Mouse (Mus musculus) thymus, adult 18-20 months (tissue): Measurements from ENCODE around the gene Cyp4a31.
"Not testable (repeated sequence)": the region's sequence is repeated elsewhere in the genome, so short reads cannot be mapped to it uniquely, and the experiment has no call there.

Source experiments
- DNase-seq, 2 experiments: peaks; one replicate each; pipeline ENCODE4 v3.0.0; 2022; ENCODE audit warnings: mixed read lengths in 2 of 2

Cyp4a31 gene

DNA sequence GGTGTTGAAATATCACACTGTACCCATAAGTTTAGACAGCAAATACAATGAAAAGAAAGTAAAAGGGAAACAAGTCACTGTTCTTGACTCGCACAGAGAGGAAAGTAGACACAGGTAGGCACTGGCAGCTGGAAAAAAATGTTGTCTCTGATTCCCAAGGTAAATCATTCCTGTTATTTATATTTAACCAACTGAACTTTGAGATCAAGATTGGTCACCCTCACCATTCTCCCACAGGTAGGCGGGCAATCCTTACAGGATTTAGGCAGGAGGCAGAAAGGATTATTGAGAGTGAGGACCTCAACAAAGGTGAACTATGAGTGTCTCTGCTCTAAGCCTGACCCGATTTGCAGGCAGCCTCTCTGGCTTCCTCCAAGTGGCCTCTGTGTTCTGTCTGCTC lies at the start of gene Cyp4a31:
TSS of gene Cyp4a31 (plus strand) at position 249 of the 400 bp plus-strand sequence.
- DNase-seq, result no peak

GRCm38 (mm10) chr4:115513964-115514363 lies 49.5 kb upstream of the Cyp4a31 start:
- DNase-seq, result not testable (repeated sequence)

DNA sequence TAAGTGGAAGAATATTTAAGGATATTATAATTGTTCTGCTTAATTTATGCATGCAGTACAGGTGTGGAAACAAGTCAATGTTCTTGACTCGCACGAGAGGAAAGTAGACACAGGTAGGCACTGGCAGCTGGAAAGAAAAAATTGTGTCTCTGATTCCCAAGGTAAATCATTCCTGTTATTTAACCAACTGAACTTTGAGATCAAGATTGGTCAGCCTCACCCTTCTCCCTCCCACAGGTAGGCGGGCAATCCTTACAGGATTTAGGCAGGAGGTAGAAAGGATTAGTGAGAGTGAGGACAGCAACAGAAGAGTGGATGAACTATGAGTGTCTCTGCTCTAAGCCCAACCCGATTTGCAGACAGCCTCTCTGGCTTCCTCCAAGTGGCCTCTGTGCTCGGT lies 45.4 kb upstream of the Cyp4a31 start, which contains the start of gene Cyp4a10:
TSS of gene Cyp4a10 (plus strand) at position 265 of the 400 bp plus-strand sequence.
- DNase-seq, result not testable (repeated sequence)

DNA sequence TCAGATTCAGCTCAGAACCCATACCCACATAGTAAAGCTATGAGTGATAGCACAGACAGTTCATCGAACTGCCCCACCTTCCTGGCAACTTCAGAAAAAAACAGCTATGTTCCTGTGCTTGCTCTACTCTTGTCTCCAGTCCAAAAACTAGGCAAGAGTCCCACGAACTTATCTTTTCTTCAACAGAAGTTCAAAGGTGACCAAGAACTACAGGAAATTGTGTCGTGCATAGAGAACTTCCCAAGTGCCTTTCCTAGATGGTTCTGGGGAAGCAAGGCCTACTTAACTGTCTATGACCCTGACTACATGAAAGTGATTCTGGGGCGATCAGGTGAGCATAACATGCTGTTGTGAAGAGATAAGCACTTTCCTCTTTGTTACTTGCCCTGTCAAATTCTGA lies 44.0 kb upstream of the Cyp4a31 start:
- DNase-seq, result no peak

DNA sequence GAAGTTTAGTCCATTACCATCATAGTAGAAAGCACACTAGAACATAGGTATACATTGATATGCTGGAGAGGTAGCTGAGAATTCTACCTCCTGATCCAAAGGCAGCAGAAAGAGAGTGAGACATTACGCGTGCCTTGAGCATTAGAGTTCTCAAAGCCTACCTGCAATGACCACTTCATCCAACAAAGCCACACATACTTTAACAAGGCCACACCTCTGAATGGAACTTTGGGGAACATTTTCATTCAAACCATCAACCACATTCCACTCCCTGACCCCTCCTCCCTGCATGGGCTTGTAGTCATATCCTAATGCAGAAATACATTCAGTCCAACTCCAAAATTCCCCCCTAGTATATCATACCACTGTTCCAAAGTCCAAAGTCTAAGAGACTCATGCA lies 41.7 kb upstream of the Cyp4a31 start:
- DNase-seq, result no peak

- no peak for DNase-seq
These were observed 18.3 kb upstream of the Cyp4a31 start for GRCm38 (mm10) chr4:115545101-115545500.

DNA sequence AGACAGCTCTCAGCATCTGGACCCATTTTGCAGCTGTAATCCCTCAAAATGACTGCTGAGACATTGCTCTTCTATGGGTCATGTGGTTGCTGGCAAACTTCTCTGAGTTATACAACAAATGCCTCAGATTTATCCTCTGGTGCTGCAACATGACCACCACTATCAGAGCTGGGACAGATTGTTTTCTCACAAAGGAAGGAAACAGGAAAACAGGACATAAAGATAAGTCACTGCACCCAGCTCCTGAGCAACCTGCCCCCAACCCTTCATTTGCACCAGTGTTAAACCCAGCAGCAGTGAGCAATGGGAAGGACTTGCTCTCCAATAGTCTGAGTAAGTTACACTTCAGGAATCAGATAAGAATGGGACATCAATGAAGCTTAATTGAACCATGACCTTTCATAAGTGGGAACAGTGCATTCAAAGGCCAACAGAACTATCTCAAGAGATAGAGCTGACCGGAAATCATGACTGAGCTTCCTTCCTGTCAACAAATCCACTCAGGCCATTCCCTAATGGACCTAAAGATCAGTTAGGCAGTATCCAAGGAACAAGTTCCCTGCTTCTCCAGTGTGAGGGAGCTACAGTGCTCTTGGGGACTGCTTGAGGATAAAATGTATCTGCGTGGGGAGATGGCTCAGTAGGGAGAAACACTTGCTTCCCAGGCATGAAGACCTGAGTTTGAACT lies 17.2 kb upstream of the Cyp4a31 start:
- DNase-seq, result no peak

DNA sequence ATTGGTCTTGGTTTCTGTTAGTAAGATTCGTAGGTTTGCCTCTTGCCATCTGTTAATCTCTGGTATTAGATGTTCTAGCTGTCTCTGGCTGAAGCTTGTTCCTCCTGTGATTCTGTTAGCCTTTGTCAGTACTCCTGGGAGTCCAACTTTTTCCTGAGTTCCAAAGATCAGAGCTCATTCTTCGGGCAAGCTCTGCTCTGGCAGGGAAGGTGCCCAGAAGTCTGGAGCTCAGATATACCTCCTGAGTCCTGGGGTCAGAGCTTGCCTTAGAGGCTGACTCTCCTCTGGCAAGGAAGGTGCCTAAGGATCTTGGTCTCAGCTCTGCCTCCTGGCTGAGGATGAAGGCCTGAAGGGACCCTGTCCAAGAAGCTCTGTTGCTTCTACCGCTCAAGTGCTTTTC lies 10.7 kb upstream of the Cyp4a31 start:
- DNase-seq, result no peak

DNA sequence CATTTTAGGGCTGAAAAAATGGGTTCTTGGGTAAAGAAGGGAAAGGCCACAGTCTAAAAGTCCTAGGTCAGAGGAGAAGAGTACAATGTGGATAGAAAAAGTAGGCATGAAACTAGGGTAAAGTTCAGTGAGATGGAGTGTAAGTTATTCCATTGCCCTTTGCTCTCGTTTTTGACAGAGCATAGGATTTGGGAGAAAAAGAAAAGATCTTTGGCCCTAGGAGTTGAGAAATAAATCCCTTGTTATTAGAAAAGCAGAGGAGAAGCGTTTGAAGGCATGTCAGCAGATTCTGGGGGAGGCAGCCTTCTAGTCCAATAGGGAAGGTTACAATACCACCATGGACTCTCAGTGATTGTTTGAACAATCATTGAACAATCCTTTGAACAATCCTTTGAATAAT lies 7.9 kb upstream of the Cyp4a31 start:
- DNase-seq, result no peak

DNA sequence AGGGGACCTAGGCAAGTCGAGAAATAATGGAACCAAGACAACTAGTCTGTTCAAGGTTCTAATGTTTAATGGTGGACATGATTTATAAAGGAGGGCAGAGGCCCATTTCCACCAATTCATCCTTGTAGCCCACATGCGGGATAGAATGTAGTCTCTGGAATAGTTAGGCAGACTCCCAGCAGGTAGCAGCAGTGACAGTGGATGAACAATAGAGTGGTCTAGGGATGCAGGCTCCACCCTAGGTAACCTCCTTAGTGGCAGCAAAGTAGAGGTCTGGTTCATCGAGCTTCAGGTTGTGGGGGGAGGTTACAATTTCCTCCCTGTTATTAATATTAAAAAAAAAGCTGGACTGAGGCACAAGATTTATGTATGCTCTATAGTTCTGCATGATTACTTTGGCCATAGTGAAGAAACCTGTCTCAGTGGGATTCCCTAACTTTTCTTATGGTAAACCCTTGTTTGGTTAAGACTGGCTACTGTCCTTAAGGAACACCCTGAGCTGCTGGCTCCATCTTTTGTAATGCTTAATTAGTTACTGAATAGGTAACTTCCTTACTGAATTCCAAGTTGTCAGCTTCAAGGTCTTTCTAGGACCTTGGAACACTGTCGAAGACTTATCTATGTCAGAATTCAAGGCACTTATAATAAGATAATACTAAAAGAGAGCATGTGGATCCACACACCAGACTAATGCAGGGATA lies 5.4 kb upstream of the Cyp4a31 start:
- DNase-seq, result no peak

GRCm38 (mm10) chr4:115561236-115561635 lies 2.2 kb upstream of the Cyp4a31 start:
- not testable (repeated sequence) for DNase-seq

- DNase-seq, result not testable (repeated sequence)
These were observed 1.2 kb downstream of the Cyp4a31 start for GRCm38 (mm10) chr4:115564469-115565225.

GRCm38 (mm10) chr4:115575255-115575654 lies 11.8 kb downstream of the Cyp4a31 start:
- no peak for DNase-seq

GRCm38 (mm10) chr4:115575776-115576175 lies 12.3 kb downstream of the Cyp4a31 start:
- DNase-seq, result no peak

DNA sequence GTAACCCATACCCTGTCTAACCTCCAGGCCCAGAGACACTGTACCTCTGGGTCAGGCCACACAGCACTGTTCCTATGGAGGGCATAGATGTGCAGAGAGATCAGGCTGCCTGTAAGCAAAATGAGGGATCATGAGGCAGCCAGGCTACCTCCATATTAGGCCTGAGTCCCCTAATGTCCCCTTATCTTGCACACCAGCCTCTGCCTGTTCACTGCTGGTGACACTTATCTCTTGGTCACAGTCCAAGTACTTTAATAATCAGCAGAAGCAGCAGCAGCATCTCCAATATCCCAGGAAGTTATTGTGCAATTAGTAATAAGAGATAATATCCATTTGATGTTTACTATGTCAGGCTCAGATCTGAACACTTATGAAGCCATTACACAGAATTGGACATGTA lies 19.6 kb downstream of the Cyp4a31 start:
- no peak for DNase-seq

DNA sequence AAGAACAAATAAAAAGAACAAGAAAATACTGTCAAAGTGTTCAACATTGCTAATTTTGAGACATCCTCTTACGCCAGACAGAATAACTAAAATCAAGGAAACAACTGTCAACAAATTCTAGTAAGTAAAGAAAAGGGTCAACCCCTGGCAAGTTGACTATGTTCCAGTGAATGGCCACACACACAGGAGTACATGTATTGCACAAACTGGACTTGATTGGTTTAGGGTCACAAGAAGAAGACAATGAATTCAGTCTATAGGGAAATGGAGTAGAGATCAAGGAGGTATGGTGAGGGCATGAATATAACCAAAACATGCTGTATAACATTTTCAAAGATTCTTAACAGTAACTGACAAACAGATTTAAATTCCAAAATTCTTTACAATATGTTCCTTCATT lies 32.9 kb downstream of the Cyp4a31 start:
- no peak for DNase-seq

- DNase-seq, result no peak
These were observed 33.4 kb downstream of the Cyp4a31 start for GRCm38 (mm10) chr4:115596824-115597336.

DNA sequence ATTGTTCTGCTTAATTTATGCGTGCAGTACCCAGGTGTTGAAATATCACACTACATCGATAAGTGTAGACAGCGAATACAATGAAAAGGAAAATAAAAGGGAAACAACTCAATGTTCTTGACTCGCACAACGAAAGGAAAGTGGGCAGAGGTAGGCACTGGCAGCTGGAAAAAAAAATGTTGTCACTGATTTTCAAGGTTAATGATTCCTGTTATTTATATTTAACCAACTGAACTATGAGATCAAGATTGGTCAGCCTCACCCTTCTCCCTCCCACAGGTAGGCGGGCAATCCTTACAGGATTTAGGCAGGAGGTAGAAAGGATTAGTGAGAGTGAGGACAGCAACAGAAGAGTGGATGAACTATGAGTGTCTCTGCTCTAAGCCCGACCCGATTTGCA lies 37.2 kb downstream of the Cyp4a31 start, which contains the start of gene Cyp4a32:
TSS of gene Cyp4a32 (plus strand) at position 359 of the 400 bp plus-strand sequence.
- not testable (repeated sequence) for DNase-seq

GRCm38 (mm10) chr4:115614005-115614404 lies 50.6 kb downstream of the Cyp4a31 start:
- no peak for DNase-seq

DNA sequence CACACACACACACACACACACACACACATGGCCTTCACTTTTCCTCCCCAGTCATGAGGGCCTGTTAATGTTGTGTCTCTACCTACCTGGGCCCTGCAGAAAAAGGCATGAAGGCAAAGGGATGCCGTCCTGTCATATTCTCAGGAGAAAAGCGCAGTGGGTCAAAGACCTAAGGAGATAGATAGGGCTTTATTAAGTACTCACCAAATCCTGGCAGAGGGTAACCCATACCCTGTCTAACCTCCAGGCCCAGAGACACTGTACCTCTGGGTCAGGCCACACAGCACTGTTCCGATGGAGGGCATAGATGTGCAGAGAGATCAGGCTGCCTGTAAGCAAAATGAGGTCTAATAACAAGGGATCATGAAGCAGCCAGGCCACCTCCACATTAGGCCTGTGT lies 62.1 kb downstream of the Cyp4a31 start:
- DNase-seq, result not testable (repeated sequence)
